Mouse (Mus musculus) adrenal gland, adult (tissue): ENCODE data around the gene Fbxw11.
"Not testable (repeated sequence)": the region's sequence is repeated elsewhere in the genome, so short reads cannot be mapped to it uniquely, and the experiment has no call there.

Source experiments
- DNase-seq, 2 experiments: peaks; one replicate each; pipeline ENCODE4 v3.0.0; 2022 to 2023; ENCODE audit warnings: low spot score in 1 of 2; ENCODE audit not compliant: inconsistent age in 2 of 2

Gene Fbxw11

GRCm38 (mm10) chr11:32706406-32706993 lies 64.0 kb downstream of the Fbxw11 start:
- DNase-seq = peak; percentile 65 to 83

GRCm38 (mm10) chr11:32707481-32707880 lies 65.0 kb downstream of the Fbxw11 start:
- DNase-seq = peak in 1 of 2 experiments; percentile 40

GRCm38 (mm10) chr11:32708739-32709501 lies 66.4 kb downstream of the Fbxw11 start:
- DNase-seq = peak in 1 of 2 experiments; percentile 55

GRCm38 (mm10) chr11:32709563-32709962 lies 67.0 kb downstream of the Fbxw11 start:
- DNase-seq = peak; percentile 40 to 89

DNA sequence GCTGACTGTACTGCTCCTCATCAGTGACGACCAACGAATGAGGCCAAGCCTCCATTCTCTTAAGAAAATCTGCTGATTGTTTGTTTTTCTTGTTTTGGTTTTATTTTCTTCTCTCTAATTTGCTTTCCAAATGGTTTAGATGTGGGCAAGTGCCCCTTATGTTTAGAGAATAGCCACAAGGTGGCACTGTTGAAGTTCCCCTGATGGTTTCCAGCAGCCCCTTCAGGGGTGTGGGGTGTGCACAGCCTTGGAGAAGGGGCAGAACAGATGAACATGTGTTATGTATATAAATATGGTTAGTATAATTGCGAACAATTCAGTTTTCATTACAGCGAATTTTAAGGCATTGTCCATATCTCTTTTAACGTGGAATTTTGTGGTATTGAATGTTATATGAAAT lies 71.7 kb downstream of the Fbxw11 start:
- DNase-seq = peak in 1 of 2 experiments; percentile 67

- DNase-seq = no peak
Measured at GRCm38 (mm10) chr11:32714896-32715295, 72.4 kb downstream of the Fbxw11 start.

- no peak for DNase-seq
Measured at GRCm38 (mm10) chr11:32715495-32715894, 73.0 kb downstream of the Fbxw11 start.

- no peak for DNase-seq
Measured at GRCm38 (mm10) chr11:32715970-32716369, 73.4 kb downstream of the Fbxw11 start.

DNA sequence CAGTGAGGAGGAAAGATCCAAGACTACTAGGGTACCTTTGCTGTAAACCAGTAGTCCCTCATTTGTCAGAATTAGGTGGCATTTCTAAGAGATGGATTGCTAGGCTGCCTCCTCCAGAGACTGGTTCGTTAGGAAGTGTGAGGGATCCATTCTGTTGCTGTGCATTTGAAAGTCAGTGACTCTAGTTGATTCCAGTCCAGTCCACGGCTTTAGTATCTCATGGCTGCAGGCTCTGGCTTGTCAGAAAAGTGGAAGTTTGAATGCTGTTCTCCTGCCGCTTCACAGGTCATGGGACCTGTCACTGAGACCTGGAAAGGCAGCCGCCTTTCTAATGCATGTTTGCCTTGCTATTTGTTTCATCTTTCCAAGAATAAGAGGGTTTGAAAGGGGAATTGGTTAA lies 74.4 kb downstream of the Fbxw11 start:
- DNase-seq = peak in 1 of 2 experiments; percentile 26

- not testable (repeated sequence) for DNase-seq
Measured at GRCm38 (mm10) chr11:32717711-32718110, 75.2 kb downstream of the Fbxw11 start.

GRCm38 (mm10) chr11:32718371-32718770 lies 75.8 kb downstream of the Fbxw11 start:
- DNase-seq = peak in 1 of 2 experiments; percentile 56

DNA sequence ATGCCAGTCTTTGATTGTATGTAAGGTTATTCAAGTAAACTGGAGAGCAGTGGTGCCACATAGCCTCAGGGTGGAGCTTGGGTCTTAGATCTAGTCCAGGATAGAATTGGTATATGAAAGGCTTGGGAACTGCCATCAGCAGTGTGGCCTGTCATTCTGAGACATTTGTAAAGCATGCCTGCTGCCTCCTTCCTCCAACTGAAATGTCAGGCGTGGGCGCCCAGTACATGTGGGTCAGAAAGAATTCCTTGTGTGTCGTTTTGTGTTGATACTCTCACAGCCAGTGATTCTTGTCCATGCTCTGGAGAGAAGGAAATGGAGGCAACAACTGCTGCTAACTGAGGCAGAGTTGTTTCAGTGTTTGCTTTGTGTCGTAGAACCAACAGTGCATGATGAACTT lies 76.5 kb downstream of the Fbxw11 start:
- DNase-seq = no peak

DNA sequence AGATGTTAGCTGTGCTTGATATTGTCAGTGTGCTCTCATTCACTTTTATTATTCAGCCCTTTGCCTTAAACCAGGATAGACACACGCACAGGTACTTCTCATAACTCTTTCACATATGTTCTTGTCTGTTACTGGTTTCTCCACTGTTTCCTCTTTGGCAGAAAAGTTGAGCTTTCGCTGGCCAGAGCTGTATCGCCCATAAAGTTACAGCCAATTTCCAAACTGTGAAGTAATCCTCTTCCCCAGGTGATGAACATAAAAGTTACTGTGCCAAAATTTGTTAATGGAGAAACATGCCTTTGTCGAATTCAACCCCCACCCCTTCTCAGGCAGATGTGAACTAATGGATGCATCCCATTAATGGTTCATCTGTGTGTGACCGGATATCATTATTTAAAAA lies 80.1 kb downstream of the Fbxw11 start:
- DNase-seq = no peak

GRCm38 (mm10) chr11:32723287-32723686 lies 80.8 kb downstream of the Fbxw11 start:
- DNase-seq = no peak

GRCm38 (mm10) chr11:32725171-32725570 lies 82.6 kb downstream of the Fbxw11 start:
- no peak for DNase-seq

- DNase-seq = no peak
Measured at GRCm38 (mm10) chr11:32732467-32732866, 89.9 kb downstream of the Fbxw11 start.

DNA sequence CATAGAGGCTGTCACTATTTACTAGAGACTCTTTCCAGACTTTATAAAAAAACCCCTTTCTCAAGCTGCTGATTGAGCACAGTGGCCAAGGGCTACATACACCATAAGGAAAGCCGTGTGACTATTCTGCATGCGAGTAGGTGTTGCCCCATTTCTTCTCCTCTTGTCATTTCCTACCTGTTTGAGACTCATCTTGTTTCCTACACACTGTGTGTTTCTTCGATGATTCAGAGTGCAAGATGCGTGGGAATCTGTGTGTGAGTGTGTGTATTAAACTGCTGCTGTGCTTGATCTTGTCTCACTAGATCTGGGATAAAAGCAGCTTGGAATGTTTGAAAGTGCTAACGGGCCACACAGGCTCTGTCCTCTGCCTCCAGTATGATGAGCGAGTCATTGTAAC lies 90.7 kb downstream of the Fbxw11 start:
- no peak for DNase-seq

DNA sequence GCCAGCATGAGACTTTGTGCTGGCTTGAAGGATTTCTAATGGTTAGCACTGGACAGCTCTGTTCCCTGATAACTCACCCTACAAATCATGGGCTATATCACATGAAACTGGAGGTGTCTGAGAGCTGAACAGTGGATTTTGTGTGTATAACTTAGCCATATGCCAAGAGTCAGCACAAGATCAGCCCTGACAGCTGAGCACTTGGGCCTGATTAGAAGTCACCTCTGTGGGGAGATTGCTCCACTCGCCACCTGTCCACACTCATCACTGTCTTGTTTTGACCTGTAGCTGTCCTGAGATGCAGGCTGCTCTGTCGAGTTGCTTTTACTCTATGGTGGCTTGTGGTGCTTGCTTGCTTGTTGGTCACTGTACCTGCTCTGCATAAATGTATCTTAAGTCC lies 93.8 kb downstream of the Fbxw11 start:
- DNase-seq = no peak

- no peak for DNase-seq
Measured at GRCm38 (mm10) chr11:32737729-32738128, 95.2 kb downstream of the Fbxw11 start.

DNA sequence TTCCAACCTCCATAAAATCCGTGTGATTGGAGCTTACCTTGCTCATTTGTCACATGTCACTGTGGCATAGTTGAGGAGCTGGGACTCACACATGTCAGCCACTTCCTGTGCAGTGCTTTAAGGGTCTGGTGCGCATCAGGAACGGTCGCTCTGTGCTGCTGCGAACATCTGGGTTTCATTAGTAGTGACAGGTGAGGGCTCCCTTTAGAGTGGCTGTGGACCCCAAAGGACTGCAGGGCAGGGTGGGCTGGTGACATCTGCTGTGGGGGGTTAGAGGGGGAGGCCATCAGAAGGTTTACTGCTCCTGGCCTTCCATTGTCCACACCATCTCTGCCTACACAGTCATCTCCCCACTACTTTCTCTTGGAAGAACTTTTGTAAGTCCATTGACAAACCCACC lies 101.4 kb downstream of the Fbxw11 start:
- no peak for DNase-seq

DNA sequence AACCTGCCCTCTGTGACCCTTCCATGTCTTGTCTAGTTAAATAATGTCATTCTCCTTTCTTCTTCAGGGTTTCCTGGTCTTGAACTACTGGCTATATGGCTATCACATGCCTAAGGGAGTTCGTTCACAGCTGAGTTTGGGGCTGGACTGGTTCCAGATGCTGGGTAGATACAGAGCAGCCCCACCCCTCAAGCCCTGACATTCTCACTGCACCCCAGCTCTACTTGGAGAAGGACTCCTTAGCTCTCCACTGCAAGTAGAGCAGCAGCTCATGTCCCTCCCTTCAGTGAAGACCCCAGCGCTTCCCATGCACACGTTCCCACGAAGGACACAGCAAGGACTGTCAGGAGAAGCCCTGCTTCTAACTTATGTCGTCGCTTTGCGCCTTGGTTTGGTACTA lies 101.9 kb downstream of the Fbxw11 start:
- DNase-seq = no peak

GRCm38 (mm10) chr11:32745466-32745865 lies 102.9 kb downstream of the Fbxw11 start:
- DNase-seq = no peak

- no peak for DNase-seq
Measured at GRCm38 (mm10) chr11:32746036-32746435, 103.5 kb downstream of the Fbxw11 start.
